Mouse (Mus musculus) spleen, adult 12 weeks (tissue): ENCODE results near the gene Cyp4f18.
"Not testable (repeated sequence)": the region's sequence is repeated elsewhere in the genome, so short reads cannot be mapped to it uniquely, and the experiment has no call there.

Experiments
- DNase-seq: peaks from one replicate; pipeline ENCODE4 v3.0.0; 2022; ENCODE audit warnings: low spot score

Cyp4f18 gene

DNA sequence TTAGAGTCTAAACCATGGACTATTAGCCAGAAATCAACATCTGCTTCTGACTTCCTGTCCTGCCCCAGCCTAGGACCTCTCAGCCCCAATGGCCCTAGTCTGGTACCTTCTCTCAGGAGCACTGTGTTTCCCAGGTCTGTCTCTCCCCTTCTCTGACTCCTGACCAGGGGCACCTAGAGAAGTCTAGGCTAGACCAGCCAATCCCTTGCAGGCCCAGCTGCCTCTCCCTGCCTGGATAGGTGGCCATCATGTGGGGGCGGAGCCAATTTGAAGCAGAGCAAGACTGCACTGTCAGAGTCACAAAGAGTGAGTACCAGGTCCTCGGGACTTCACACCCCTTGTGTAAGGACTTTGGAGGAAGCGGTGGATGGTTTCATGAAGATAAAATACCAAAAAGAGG lies at the start of gene Cyp4f18:
Gene Cyp4f18 (minus strand): TSS at position 154 of the 400 bp plus-strand sequence.
- DNase-seq = no peak

DNA sequence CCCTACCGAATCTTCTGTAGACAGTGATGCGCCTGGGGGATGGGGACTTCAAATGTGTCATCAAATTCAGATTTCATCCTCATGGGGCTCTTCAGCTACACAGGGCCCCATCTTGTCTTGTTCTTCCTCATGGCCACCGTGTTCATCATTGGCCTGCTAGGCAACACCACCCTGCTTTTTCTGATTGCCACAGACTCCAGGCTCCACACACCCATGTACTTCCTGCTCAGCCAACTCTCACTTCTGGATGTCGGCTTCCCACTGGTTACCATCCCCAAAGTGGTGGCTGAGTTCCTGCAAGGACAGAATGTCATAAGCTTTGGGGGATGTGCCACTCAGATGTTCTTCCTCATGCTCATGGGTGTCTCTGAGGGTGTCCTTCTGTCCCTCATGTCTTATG lies 48.2 kb upstream of the Cyp4f18 start:
- not testable (repeated sequence) for DNase-seq

DNA sequence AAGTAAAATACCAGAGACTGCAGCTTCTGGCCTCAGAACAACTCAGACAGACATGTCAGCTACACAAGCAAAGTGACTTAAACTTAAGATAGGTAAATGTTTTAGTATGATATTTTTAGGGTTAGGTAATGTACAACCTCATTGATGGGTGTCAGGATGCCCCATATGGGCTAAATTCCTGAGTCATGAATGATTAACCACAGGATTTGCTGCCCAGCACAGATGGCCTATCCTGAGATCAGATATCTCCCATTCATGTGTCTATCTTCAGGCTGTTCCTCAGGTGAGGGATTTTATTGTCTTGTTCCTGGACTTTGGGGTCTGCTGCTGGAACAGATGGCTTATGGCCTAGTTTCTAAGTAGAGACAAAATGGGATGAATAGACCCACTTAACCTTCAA lies 45.2 kb upstream of the Cyp4f18 start:
- not testable (repeated sequence) for DNase-seq

DNA sequence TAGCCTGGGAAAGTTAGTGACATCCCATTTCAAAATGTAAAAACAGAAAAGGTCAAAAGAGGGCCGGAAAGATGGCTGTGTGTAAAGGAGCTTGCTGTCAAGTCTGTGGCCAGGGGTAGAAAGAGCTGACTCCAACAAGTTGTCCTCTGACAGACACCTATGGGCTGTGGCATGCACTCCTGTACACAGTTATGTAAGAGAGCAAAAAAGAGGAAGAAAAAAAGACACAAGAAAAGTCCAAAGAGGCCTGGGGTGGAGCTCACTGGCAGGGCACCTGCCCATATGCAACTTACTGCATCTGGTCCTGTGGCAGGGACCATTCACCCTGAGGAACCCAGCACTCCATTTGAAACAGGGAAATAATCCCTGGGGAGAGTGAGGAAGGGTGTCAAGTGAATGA lies 33.1 kb upstream of the Cyp4f18 start:
- DNase-seq = no peak

DNA sequence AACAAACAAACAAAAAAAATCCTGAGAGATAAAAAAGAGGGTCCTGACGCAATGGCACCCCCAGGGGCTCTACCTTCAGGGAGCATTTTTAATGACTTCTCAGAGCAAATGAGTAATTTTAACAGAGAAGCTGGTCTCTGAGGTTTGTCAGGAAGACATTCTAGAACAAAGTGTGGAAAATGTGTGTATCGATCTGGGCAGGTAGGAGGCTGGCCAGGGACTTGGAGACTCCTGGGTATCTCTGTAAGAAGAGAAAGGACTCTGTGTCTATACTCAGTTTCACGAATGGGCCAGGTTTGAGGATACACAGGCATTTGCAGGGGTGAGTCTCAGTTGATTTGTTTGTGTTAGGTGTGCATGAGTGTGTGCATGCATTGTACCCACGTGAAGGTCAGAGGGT lies 31.5 kb upstream of the Cyp4f18 start, which contains the start of gene Olfr372:
Gene Olfr372 (plus strand): TSS at position 301 of the 400 bp plus-strand sequence.
- DNase-seq = not testable (repeated sequence)

DNA sequence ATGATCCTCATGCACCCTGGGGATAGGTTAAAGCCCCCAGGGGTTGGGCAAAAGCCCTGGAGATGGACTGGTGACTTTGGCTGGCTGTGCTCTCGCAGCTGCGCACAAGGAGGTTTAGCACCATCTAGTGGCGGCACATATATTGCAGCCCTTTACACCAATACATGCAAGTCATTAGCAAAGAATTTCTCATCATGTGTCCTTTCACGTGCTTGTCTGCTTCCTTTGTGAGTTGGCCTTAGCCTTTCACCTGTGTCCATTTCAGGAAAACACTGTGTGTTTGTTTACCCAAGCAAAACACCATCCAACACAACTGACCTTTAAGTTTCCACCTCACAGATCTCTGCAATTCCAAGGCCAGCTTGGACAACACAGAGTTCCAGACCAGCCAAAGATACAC lies 23.5 kb upstream of the Cyp4f18 start:
- DNase-seq = not testable (repeated sequence)

DNA sequence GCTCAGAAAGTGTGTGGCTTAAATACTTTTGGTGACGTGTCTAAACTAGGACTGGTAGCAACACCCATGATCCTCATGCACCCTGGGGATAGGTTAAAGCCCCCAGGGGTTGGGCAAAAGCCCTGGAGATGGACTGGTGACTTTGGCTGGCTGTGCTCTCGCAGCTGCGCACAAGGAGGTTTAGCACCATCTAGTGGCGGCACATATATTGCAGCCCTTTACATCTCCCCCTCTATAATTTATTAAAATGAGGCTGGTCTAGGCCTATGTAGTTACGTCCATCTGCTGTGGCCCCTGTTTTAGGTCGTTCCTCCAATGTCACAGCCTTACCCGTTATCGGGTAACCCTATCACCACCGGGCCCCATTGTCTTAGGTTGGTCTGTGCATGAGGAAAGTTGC lies 15.5 kb upstream of the Cyp4f18 start:
- not testable (repeated sequence) for DNase-seq

DNA sequence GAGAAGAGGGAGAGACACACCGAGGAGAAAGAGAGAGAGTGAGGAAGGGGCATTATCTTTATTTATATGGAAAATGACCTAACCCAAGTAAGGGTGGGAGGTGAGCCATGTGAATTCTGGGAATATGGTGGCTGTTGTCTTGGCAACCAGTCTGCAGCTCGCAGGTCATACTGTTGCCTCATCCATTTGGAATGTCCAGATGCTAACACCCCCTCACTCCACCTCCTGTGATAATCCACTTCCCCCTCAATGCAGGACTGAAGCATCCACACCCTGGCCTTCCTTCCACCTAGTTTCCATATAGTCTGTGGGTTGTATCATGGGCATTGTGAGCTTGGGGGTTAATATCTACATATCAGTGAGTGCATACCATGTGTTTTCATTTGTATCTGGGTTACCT lies 10.4 kb upstream of the Cyp4f18 start:
- DNase-seq = no peak

DNA sequence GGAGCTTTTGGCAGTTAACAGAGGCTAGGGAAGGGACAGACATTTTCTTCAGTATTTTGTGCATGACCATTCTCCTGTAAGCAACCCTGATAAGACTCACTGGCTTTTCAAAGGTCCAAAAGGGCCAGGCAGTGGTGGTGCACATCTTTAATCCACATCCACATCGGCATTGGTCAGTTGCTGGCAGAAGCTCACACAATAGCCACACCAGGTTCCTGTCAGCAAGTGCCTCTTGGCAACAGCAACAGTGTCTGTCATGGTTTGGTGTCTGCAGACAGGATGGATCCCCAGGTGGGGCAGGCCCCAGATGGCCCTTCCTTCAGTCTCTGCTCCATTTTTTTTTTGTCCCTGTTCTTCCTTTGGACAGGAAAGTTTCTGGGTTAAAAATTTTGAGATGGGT lies 9.6 kb upstream of the Cyp4f18 start:
- DNase-seq = not testable (repeated sequence)

DNA sequence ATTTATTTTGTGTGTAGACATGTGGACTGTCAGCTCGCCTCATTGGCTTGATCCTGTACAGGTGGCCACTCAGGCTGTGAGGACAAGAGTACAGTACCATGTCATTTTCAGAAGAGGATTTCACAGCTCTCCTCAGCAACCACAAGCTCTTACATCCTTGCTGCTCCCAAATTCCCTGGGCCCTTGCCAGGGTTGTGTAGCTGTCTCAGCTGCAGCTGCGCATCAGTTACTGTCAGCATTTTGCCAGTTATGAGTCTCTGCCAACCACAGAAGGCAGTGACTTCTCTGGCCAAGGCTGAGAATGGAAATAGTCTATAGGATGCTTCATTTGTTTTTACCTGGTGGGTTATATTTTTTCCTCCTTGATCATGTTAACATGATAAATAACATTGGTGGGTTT lies 8.7 kb upstream of the Cyp4f18 start:
- DNase-seq = no peak

DNA sequence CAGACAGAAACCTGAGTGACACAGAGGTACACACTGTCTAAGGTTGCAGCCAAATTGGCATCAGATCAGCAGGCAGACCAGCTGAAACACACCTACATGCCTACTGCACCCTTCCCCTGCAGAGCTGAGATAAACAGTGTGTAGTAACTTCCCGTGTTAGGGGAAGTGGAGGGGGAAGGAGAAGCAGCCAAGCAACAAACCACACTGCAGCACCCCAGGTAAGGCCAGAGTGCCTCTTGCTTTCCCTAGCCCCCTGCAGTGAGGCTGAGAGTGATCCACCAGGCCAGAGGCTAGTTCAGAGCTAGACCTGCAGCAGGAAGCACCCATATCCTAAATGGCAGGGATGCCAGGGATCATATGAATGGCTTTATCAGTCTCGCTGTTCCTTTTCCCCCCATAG lies 7.9 kb upstream of the Cyp4f18 start:
- not testable (repeated sequence) for DNase-seq

DNA sequence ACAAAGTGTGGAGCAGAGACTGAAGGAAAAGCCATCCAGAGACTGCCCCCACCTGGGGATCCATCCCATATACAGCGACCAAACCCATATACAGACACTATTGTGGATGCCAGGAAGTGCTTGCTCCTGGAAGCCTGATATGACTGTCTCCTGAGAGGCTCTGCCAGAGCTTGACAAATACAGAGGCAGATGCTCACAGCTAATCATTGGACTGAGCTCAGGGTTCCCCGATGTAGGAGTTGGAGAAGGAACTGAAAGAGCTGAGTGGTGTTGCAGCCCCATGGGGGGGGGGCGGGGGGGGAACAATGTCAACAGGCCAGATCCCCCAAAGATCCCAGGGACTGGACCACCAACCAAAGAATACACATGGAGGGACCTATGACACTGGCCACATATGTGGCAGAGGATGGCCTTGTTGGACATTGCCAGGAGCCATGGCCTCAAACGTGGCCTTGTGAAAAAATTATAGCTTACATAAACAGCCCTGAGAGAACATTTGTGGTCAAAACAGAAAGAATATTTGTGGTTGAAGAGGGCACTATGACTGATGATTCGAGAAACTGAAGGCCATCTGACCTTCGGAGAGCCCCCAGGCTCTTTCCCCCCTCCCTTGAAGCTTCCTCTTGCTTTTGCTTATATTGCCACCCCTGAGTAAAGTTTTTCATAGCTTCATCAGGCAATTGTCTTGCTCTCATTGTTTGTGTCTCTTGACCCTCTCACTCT lies 4.2 kb upstream of the Cyp4f18 start:
- not testable (repeated sequence) for DNase-seq

DNA sequence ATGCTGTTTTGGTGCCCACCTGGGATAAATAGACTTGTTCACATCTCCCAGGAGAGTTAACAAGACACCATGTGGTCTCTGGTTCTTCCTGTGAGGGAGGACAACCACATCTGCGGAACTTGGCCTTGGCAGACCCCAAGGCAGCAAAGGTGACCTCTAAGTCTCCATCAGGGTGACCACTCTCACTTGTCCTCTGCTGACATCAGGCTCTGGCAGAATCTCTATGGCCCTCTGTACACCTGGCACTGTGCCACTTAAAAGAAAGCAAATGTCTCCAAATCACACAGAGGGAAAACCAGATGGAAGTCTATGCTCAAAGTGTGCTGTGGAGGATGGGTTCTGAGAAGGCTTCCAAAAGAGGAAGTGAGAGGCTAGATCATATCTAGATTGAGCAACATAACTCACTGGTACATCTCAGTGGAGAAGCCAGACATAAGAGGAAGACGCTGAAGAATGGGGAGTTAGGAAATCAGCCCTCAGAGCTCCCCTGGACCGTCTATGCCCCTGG lies 1.2 kb downstream of the Cyp4f18 start:
- no peak for DNase-seq

DNA sequence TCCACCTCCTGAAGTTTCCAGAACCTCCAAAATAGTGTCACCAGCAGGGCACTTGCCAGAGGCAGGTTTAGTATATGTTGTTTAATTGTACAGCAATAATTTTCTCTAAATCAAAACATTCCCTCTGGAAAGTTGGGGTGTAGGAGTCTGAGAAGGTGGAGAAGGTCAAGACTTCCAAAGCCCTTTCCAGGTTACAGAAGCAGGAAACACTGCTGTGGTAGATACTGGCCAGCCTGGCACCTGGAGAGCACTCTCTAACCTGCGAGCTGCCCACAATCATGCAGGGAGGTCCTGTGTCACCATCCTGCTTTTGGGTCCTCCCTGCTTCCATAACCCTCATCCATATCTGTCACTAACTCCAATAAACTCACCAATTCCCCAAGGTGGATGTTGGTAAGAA lies 2.7 kb downstream of the Cyp4f18 start:
- no peak for DNase-seq

DNA sequence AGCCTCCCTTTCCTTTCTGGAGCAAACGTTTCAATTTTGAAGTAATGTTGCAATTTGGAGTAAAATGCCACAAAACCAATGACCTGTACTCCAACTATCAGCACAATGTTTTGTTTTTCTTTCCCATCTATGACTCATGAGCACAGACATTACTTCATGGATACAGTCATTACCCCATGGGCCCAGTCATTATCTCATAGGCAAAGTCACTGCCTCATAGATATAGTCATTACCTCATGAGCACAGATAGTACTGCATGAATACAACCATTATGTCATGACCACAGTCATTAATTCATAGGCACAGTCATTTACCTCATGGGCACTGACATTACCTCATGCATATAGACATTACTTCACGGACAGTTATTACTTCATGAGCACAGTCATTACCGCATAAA lies 3.5 kb downstream of the Cyp4f18 start:
- no peak for DNase-seq

DNA sequence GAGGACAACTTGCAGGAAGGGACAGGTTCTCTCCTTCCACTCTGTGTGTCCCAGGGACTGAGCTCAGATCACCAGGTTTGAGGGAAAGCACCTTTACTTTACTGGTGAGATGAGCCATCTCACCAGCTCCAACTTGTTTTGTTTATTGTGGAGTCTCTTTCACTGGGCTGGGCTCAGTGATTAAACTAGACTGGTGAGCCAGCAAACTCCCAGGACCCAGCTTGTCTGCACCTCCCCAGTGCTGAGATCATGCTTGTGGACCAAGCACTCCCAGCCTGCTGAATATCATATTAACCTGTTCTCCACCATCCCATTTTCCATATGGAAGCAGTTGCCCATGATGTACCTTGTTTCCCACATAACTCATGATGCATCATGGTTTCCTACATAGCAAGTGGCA lies 6.5 kb downstream of the Cyp4f18 start:
- DNase-seq = no peak

DNA sequence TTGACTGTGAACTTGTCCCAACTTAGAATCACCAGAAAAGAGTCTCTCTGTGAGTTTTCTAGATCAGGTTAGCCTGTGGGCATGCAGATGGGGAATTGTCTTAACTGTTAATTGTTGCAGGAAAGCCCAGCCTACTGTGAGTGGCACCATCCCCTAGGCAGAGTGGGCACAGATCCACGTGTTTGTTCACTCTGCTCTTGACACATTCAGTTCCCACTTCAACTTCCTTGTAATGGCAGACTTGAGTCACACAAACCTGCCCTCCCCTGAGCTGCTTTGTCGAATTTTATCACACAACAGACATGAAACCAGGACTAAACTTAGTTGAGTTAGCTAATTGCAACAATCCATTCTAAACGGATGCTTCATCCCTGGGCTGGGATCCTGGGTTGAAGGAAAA lies 9.2 kb downstream of the Cyp4f18 start:
- no peak for DNase-seq

DNA sequence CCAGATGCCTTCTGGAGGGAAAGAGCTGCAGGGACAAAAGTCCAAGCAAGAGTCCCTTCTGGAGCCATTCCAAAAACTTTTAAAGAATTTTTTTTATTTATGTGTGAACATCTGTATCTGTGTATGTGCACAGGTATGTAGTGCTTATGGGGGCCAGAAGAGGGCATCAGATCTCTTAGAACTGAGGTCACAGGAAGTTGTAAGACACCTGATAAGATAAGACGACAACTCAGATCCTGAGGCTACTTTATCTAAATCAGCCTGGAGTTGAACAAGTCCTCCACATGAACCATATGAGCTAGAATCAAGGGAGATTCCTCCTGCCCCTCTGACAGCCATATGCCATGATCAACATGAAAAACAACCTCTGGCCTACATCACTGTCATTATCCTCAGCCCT lies 10.0 kb downstream of the Cyp4f18 start:
- DNase-seq = no peak

DNA sequence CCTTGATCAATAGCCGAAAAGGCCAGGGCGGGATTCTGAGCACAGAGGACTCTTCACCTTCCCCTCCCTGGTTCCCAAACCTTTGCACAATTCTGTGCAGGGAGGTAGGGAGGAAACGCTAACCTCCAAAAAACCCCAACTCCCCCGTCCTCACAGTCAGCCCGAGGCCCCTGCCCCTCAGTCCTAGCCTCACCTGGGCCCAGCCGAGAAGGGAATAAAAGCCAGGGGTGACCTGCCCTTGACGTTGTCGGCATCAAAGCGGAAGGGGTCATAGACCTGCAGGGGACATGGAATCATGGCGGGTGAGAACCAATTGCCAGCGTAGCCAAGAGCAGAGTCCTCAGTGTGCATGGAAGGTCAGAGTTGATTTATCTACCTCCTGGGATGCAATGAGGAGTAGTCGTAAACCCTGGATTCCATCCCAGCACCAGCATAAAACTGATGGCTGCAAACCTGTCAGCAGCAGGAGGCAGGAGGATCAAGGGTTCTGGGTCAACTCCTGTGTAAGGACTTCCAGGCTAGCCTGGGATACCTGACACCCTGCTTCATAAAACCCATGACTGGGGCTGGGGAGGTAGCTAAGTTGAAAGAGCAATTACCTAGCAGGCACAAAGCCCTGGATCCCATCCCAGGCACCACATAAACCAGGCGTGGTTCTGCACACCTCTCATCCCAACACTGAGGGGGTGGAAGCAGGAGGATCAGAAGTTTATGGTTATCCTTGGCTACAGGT lies 20.4 kb downstream of the Cyp4f18 start:
- DNase-seq = no peak

DNA sequence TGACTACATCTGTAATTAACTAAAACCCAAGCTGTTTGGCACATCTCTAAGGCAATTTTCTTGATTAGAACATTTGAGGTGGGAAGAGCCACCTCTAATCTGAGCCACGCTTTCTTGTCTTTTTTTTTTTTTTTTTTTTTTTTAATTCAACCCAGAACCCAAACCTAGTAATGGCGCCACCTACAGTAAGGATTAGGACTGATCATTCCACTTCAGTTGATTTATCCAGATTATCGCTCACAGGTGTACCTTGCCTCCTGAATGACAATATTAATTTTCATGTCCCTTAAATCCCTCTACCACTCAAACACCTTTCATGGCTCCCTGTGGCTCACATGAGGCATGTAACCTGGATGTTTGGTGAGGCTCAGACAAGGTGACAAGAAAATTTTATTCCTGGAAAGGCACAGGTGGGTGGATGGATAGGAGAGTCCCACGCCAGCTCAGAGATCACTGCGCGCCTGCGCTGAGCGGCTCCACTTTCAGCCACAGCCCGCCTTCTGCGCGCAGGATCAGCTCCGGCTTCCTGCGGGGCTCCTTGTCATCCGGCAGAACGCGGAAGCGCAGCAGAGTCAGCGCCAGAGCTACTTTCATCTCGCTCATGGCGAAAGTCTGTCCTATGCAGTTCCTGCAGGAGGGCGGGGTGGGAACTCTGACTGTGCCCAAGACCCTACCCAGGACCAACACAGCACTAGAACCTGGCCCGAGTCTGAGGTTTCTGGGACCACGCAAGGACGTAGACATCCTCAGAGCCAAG lies 21.1 kb downstream of the Cyp4f18 start:
- DNase-seq = peak; percentile 10

DNA sequence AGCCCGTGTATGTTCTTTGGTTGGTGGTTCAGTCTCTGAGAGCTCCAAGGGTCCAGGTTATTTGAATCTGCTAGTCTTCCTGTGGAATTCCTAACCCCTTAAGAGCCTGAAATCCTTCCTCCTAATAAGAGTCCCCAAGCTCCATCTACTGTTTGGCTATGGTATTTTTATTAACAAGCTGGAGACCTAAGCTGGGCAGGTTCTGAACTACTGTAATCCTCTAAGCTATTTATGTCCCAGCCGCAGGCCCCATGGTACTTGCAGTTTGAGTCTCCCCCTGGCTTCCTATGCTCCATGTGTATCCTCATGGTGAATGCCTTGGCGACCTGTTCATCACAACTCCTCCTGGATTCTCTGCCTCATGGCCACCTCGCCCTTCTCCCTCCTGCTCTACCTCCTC lies 24.8 kb downstream of the Cyp4f18 start:
- no peak for DNase-seq

DNA sequence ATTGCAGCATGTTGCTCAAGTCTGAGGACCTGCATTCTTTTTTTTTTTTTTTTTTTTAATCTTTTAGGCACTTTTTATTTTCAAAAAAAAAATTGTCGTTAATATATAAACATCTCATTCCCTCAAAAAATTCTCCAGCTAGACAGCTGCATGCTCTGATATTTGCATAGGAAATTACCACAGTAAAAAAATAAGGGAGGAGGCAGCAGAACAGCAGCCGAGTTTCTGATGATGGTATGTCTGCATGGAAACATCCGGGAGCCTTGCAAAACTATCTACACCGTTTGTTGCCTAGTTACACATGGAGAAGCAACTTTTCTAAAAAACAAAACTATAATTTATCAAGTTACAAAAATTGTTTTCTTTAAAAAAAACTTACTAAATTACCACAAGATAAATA lies 28.0 kb downstream of the Cyp4f18 start:
- no peak for DNase-seq

DNA sequence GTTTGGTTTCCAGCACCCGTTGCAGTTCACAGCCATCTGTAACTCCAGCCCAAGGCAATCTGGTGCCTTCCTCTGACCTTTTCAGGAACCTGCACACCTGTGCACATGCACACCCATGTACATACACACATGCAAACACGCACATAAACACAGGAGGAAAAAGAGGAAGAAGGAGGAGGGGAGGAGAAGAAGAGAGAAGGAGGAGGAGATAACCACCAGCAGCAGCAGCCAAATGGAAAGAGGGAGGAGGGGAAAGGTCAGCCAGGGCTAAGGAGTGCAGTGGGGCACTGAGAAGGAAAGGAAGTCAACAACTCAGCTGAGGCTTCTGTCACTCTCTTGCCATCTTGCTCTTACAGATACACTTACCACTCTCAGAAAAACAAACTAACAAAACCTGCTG lies 28.4 kb downstream of the Cyp4f18 start:
- DNase-seq = no peak
